In genomic region chr9:121354792-121355390, GRCm38 (mm10) we compare ENCODE assay signal across 8 mouse cellular contexts. TPM values are rescaled to one million over a fixed set of nuclear protein-coding genes. Genes with fewer than 3 reads are reported as not detected.
DNase-seq lines count a peak whose midpoint lies in the region; ATAC-seq and TF ChIP-seq lines count a peak whose summit lies in the region.

No protein-coding gene starts in this region.

- no peaks in the 10 kb centered on the region for H3K27me3 ChIP-seq in E14TG2a.4 (ENCODE audit: insufficient read depth, low read length)
- no peaks in the 10 kb centered on the region for H3K27me3 ChIP-seq in embryonic facial prominence, embryonic 15.5 days
- H3K27me3 ChIP-seq in intestine, embryonic 15.5 days (replicated peaks), result no peaks in the 10 kb centered on the region
- H3K27me3 ChIP-seq in stomach, embryonic 16.5 days (ENCODE audit: control insufficient read depth, insufficient read depth, low read length), result no peaks in the 10 kb centered on the region

- TF ChIP-seq CTCF in E14TG2a.4 (conservative IDR thresholded peaks at IDR 0.05; ENCODE audit: low read length), result peak; percentile 89

- peaks cover 29% of the 10 kb centered on the region; the same call in 1 of the 2 replicates for H3K36me3 ChIP-seq in E14TG2a.4 (ENCODE audit: insufficient read depth, low read length)
- no peaks in the 10 kb centered on the region for H3K36me3 ChIP-seq in embryonic facial prominence, embryonic 15.5 days
- H3K36me3 ChIP-seq in intestine, embryonic 15.5 days, result no peaks in the 10 kb centered on the region
- H3K36me3 ChIP-seq in stomach, embryonic 16.5 days (ENCODE audit: control insufficient read depth, insufficient read depth, low read length), result no peaks in the 10 kb centered on the region

- H3K4me2 ChIP-seq in embryonic facial prominence, embryonic 15.5 days (replicated peaks), result no peak overlapping the region
- no peak overlapping the region for H3K4me2 ChIP-seq in intestine, embryonic 15.5 days (replicated peaks)
- H3K4me2 ChIP-seq in stomach, embryonic 16.5 days (ENCODE audit: low read depth, low read length), result no peak overlapping the region

- peak overlapping the region; percentile 92 for H3K27ac ChIP-seq in embryonic facial prominence, embryonic 15.5 days (replicated peaks)
- no peak overlapping the region for H3K27ac ChIP-seq in intestine, embryonic 15.5 days
- H3K27ac ChIP-seq in stomach, embryonic 16.5 days (ENCODE audit: low read length), result 0 out of 2 replicates have a peak overlapping the region, but pooled peaks have one; percentile 61

- 78% methylated on average over 4 of the region's 4 CpGs for WGBS in embryonic facial prominence, embryonic 15.5 days
- WGBS in intestine, embryonic 15.5 days, result 64% methylated on average over 4 of the region's 4 CpGs
- 68% methylated on average over 4 of the region's 4 CpGs for whole genome bisulfite sequencing in stomach, embryonic 16.5 days

- no peak for DNase-seq in frontal cortex, postnatal 10 days (ENCODE audit: low spot score in 2 of 2)
- DNase-seq in lung, postnatal 25 days (ENCODE audit: low spot score), result peak; percentile 71
- DNase-seq in testis, postnatal 14 days (ENCODE audit: low spot score), result no peak

- H3K9ac ChIP-seq in embryonic facial prominence, embryonic 15.5 days, result no peak overlapping the region
- H3K9ac ChIP-seq in intestine, embryonic 15.5 days, result no peak overlapping the region
- H3K9ac ChIP-seq in stomach, embryonic 16.5 days (ENCODE audit: low read length), result no peak overlapping the region

- ATAC-seq in frontal cortex, adult (ENCODE audit: low TSS enrichment), result peak; percentile 1; the same call in 1 of the 2 replicates
- ATAC-seq in embryonic facial prominence, embryonic 15.5 days (ENCODE audit: insufficient number of reproducible peaks, low FRiP score, low TSS enrichment, low read depth), result no peak
- 0 out of 2 replicates have a peak, but pooled peaks have one; percentile 14 for ATAC-seq in intestine, embryonic 15.5 days
- no peak for ATAC-seq in stomach, embryonic 16.5 days (ENCODE audit: insufficient read depth, low FRiP score)

- no peak overlapping the region; the same call in 1 of the 2 replicates for H3K4me3 ChIP-seq in E14TG2a.4 (replicated peaks; ENCODE audit: low read length)
- no peak overlapping the region for H3K4me3 ChIP-seq in embryonic facial prominence, embryonic 15.5 days (replicated peaks)
- no peak overlapping the region for H3K4me3 ChIP-seq in intestine, embryonic 15.5 days (replicated peaks)
- no peak overlapping the region for H3K4me3 ChIP-seq in stomach, embryonic 16.5 days (replicated peaks; ENCODE audit: low read length)

- H3K9me3 ChIP-seq in E14TG2a.4 (ENCODE audit: low read length), result no peaks in the 10 kb centered on the region
- H3K9me3 ChIP-seq in embryonic facial prominence, embryonic 15.5 days (replicated peaks), result no peaks in the 10 kb centered on the region
- H3K9me3 ChIP-seq in intestine, embryonic 15.5 days, result no peaks in the 10 kb centered on the region
- H3K9me3 ChIP-seq in stomach, embryonic 16.5 days (replicated peaks; ENCODE audit: control insufficient read depth, low read length), result no peaks in the 10 kb centered on the region

- H3K4me1 ChIP-seq in E14TG2a.4 (replicated peaks; ENCODE audit: low read depth, low read length), result peaks cover 96% of the 10 kb centered on the region
- H3K4me1 ChIP-seq in embryonic facial prominence, embryonic 15.5 days, result peaks cover 84% of the 10 kb centered on the region
- peaks cover 59% of the 10 kb centered on the region for H3K4me1 ChIP-seq in intestine, embryonic 15.5 days (replicated peaks)
- H3K4me1 ChIP-seq in stomach, embryonic 16.5 days (ENCODE audit: control insufficient read depth, insufficient read depth, low read length), result peaks cover 55% of the 10 kb centered on the region

RNA-seq across cellular contexts. Expression of gene Trak1, which starts 57.6 kb away (rescaled TPM):
- polyA plus RNA-seq in embryonic facial prominence, embryonic 15.5 days (2015; fragmentation: Nextera tagmentation; extraction: Ambion mirVana), result 28.4 and 28.9 TPM in 2 replicates
- 20.9 and 26.5 TPM in 2 replicates for polyA plus RNA-seq in intestine, embryonic 15.5 days (2015; fragmentation: Nextera tagmentation; extraction: Ambion mirVana)
- 24.1 and 25.1 TPM in 2 replicates for polyA plus RNA-seq in stomach, embryonic 16.5 days (2015; fragmentation: Nextera tagmentation; extraction: Ambion mirVana)

Comparison
In these comparisons a context has a peak if more than half of its experiments do, and no peak if none do; other contexts are left out.
1. ATAC-seq: peak in frontal cortex, adult (single experiment) and intestine, embryonic 15.5 days (single experiment); none in embryonic facial prominence, embryonic 15.5 days (single experiment) and stomach, embryonic 16.5 days (single experiment).